Mouse (Mus musculus) thymus, postnatal 0 days (tissue): Measurements from ENCODE around the gene Sema3e. TPM values are rescaled to one million over a fixed set of nuclear protein-coding genes. Genes with fewer than 3 reads are reported as not detected.

Experiments
- DNase-seq: peaks from one replicate; pipeline ENCODE4 v3.0.0-alpha.2; 2015; ENCODE audit warnings: low spot score
- polyA plus RNA-seq: library from polyadenylated mRNA; unstranded; fragments of >200 nt; fragmentation: Nextera tagmentation; extraction: Ambion mirVana; gene quantifications from 2 replicates; pipeline ENCODE4 v1.2.1, GENCODE M21; 2015

Sema3e gene
- polyA plus RNA-seq, result 0.09 and 0.20 TPM in 2 replicates

GRCm38 (mm10) chr5:14025205-14026124 lies at the start of gene Sema3e:
TSS of gene Sema3e (plus strand) at chr5:14025276.
- DNase-seq, result no peak

- DNase-seq, result no peak
These were observed 47.5 kb upstream of the Sema3e start for GRCm38 (mm10) chr5:13977576-13977975.

- no peak for DNase-seq
These were observed 45.9 kb upstream of the Sema3e start for GRCm38 (mm10) chr5:13979156-13979555.

GRCm38 (mm10) chr5:13982417-13983054 lies 42.5 kb upstream of the Sema3e start:
- no peak for DNase-seq

- DNase-seq, result no peak
These were observed 41.5 kb upstream of the Sema3e start for GRCm38 (mm10) chr5:13983608-13984007.

GRCm38 (mm10) chr5:13985669-13986068 lies 39.4 kb upstream of the Sema3e start:
- no peak for DNase-seq

- no peak for DNase-seq
These were observed 38.0 kb upstream of the Sema3e start for GRCm38 (mm10) chr5:13987123-13987522.

- DNase-seq, result no peak
These were observed 37.1 kb upstream of the Sema3e start for GRCm38 (mm10) chr5:13988023-13988422.

- no peak for DNase-seq
These were observed 32.2 kb upstream of the Sema3e start for GRCm38 (mm10) chr5:13992734-13993396.

GRCm38 (mm10) chr5:14028341-14028740 lies 3.3 kb downstream of the Sema3e start:
- no peak for DNase-seq

GRCm38 (mm10) chr5:14030796-14031195 lies 5.7 kb downstream of the Sema3e start:
- DNase-seq, result no peak

- DNase-seq, result no peak
These were observed 7.0 kb downstream of the Sema3e start for GRCm38 (mm10) chr5:14032056-14032455.

- DNase-seq, result no peak
These were observed 8.2 kb downstream of the Sema3e start for GRCm38 (mm10) chr5:14033302-14033701.

- DNase-seq, result no peak
These were observed 13.9 kb downstream of the Sema3e start for GRCm38 (mm10) chr5:14038813-14039496.

GRCm38 (mm10) chr5:14040208-14040607 lies 15.1 kb downstream of the Sema3e start:
- DNase-seq, result no peak

- DNase-seq, result no peak
These were observed 18.0 kb downstream of the Sema3e start for GRCm38 (mm10) chr5:14043116-14043515.

- no peak for DNase-seq
These were observed 18.9 kb downstream of the Sema3e start for GRCm38 (mm10) chr5:14043983-14044382.

GRCm38 (mm10) chr5:14048660-14049059 lies 23.6 kb downstream of the Sema3e start:
- DNase-seq, result no peak

GRCm38 (mm10) chr5:14054472-14054871 lies 29.4 kb downstream of the Sema3e start:
- no peak for DNase-seq

GRCm38 (mm10) chr5:14059895-14060553 lies 34.9 kb downstream of the Sema3e start:
- no peak for DNase-seq
